Mouse (Mus musculus): ENCODE results near the gene Rtn1.

Gene Rtn1

DNA sequence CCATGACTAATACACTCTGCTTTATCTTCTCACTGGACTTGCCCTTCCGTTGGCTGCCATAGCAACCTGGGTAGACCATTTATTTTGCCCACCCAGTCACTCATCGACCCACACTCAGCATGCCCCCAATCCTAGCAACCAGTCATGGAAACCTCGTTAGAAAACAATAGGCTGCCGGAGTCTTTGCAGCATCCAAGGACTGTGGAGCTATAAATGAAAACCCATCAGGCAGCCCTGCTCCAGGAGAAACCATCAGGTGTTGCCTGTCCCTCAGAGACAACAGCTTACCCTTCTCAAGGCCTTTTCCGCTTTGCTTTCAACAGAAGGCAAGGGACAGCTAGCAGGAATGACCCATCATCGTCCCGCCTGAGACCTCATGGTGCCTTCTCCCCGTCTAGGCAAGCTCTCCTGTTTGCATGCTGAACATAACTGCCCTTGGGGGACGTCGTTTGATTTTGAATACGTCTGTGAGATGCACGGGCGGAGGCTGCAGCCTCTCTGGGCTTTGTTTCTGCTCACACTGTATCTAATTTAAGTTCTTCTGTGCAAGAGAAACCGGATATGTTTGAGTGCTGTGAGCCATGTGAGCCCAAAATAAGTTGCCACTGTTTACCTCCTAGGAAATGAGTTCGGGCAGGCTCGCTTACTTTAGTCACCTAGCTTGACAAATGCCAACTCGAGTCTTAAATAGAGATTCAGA lies 34.8 kb downstream of the Rtn1 start:
- DNase-seq (ENCODE audit: low spot score), result no peak

DNA sequence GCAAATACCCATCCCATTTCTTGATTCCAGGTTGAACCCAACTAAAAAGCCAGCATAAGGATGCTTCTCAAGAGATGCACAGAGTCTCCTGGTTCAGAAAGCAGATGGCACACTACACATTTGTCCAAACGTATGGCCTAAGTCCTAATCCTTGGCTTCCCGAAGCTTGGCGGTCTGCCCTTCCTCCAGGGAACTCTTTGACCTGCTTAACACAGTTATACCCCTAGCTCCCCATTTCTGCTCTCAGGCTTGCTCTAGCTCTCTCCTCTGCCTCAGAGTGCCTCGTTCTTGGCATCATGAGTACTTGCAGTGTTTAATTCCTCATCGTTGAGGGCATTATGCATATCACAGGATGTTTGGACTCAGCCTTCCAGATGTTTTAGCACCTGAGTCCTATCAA lies 38.8 kb downstream of the Rtn1 start:
- DNase-seq (ENCODE audit: low spot score), result no peak

DNA sequence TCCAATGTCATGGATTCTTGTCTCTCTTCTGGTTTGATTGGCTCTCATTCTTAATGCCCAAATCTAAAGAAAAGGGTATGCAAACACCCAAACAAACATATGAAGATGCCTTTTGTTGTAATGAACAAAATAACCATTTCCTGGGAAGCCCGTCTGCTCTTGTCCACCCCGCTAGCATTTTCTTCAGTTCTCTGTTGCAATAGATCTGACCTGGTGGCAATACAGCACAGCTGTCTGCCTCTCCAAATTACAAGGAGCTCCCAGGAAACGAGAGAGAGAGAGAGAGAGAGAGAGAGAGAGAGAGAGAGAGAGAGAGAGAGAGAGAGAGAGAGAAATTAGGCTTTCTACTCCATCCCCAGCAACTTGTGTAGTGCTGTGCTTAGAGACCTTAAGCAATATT lies 42.1 kb downstream of the Rtn1 start:
- no peak for DNase-seq (ENCODE audit: low spot score)

DNA sequence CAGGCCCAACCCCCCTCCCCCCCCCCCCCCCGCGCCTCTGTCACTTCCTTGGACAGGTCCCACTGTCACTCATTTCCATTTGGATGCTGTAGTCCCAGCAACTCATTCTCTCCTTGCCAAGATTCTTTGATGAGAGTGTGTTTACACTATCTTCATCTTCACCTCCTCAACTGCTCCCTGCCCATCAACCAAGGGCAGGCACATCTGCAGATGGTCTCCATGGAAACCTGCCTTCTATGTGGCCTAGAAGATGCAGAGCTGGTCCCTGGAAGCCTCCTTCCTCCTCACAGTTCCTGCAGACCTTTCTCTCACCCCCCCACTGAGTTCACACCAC lies 42.8 kb downstream of the Rtn1 start:
- no peak for DNase-seq (ENCODE audit: low spot score)

DNA sequence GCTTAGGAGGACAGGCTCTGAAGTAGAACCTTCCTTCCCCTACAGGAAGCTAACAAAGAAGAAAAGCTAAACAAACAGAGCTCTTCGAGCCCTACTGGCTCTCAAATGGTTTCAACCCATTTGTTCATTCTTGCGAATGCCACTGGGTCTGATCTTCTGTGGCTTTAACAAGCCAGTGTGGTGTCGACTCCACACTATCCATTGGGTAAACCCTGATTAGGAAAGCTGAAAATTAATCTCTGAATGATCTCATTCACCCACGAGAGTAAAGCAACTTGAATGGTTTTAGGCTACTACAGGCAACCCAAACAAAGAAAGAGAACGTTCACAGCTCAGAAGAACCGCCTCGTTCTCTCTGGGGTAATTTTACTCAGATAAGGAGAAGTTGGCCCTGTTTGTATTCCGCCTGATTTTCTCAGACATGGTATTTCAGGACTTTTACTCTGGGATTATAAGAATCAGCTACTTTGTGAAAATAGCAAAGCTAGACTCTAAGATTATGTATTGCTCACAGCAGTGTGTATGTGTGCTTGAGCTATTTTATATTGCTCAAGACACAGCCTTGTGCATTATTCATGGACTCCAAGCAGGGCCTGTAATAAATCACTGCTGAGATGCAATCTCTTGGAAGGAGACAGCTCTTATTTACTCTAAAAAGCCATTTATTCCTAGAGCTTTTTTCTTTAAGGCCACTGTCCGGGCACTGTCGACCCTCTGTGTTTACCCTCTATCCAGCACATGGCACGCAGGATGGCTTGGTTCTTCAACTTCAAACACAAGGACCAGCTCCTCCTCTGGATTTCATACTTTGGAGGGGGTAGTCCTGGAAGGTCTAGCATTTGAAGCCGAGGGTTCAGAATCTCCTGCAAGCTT lies 43.4 kb downstream of the Rtn1 start:
- DNase-seq (ENCODE audit: low spot score), result no peak

DNA sequence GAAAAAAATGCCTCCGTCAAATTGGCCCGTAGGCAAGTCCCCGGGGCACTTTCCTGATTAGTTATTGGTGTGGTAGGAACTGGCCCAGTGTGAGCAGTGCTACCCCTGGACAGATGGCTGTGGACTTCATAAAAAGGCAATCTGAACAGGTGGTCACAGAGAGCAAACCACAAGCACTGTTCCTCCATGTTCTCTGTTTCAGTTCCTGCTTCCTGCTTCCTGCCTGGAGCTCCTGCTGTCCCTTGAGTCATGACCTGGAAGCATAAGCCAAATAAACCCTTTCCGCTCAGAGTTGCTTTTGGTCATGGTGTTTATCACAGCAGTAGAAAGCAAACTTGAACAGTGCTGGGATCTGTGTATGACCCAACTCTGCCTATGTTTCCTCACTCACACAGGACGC lies 44.3 kb downstream of the Rtn1 start:
- DNase-seq (ENCODE audit: low spot score), result no peak

DNA sequence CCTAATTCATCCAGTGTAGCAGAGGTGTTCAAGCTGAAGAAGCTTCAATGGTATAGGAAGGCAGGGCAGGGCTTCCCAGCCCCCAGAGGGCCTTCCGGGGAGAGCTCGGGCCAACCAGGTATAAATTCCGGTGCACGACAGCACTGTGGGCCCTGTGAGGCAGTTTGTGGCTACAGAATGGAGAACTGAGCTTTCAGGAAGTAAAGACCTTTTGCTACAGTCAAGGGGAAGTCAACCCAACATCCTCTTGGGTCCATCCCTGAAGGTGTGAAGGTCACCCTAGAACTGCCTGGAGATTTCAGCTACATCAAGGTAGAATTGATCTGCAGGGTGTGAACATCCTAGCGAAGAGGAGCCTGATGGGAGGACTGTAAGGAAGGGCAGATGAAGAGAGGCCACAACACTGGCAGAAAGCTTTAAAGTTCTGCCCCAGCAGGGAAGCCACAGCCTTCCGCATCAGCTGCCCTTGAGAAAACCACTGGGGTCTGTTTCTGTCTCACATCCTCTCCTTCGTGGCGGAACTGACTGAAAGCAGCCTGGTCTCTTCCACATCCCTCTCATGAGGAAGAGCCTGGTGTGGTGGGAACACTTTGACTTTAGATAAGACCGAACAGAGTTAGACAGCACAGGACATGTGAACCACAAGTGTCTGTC lies 47.0 kb downstream of the Rtn1 start:
- no peak for DNase-seq (ENCODE audit: low spot score)

DNA sequence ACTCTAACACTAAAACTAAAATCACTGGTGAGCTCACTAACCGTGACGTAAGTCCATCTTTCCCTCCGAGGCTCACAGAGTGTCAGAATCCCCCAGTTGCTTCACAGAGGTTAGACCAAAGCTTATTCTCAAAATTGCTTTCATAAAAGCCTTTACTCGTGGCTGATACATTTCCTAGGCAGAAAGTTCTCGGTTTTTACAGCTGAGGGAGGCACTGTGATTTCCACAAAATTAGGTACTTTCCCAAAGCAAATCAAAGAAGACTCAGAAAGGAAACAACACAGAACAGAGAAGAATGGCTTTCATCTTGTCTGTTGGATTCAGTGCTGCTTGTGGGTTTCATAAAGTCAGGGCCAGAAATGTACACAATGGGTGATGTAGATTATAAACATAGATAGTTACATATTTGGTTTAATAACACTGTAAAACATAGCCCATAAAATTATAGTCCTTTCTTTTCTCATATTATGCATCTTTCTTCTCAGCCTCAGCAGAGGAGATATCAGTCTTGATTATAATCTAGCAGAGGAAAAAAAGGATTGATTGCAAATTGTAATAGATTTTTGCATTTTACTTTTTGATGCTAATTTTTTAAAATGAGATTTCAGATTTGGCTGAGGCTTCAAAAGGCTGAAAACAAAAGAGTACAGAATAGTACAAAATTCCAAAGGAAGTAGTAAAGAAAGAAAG lies 47.8 kb downstream of the Rtn1 start:
- DNase-seq (ENCODE audit: low spot score), result no peak

DNA sequence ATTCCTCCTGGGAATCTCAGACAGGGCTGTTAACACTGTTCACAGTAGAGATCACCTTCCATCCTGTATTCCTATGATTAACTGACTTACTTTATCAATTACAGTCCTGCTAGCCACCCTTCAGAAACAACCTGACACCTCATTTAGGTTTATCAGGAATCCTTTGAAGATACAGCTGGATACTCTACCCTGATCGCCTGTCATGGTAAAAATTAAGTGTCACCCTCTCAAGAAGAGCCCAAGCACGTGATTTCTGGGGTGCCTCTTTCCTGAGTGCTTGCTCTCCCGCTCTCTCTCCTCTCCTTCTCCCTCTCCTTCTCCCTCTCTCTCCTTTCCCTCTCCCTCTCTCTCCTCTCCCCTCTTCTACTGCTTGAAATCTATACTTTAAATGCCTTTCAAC lies 49.0 kb downstream of the Rtn1 start:
- DNase-seq (ENCODE audit: low spot score), result no peak

DNA sequence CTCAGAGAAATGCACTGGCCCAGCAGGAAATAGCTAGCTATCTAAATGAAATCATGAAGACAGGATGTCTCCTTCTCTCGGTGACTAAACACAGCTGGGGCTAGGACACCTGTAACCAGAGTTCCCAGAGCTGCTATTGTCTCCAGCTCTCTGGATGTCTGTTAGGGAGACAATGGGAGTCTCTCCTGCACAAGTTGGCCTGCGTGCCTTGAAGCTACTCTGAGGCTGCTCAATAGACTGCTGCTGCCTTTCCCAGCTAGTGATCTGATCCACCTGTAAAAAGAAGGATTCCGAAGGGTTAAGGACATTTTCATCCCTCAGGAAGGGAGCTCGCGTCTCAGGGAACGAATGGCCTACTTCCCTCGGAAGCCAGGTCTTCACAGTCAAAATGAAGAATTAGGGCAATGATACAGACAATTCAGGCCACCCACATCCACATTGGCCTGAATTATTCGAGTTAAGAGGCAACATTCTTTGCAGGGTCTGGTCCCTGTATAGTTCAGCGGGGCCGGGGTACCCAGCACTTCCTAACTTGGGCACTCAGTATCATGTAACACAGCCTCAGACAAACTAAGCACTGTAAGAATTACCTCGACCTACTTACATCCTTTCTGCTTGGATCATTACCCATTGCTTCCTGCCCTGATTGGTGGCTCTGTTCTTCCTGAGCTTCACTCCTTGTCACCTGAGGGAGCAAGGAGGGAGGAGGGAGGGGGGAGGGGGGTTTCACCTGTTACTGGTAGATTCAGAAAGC lies 51.0 kb downstream of the Rtn1 start:
- DNase-seq (ENCODE audit: low spot score), result no peak

DNA sequence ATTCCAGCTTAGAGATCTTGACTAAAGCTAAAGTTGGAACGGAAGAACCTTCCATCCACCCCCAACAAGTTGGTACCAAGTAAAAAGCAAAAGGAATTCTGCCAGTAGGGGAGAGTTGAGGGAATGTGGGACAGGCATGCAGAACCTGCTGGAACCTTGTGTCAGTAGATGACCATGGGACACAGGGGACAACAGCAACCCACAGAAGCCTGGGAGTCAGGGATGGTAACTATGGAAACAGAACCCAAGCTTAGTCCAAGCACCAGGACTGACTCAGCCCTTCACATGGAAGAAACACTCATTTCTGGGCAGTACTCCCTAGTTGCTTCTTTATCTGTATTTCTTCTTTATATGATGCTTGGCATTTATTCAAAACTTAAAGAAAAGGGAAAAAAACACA lies 54.6 kb downstream of the Rtn1 start:
- no peak for DNase-seq (ENCODE audit: low spot score)

DNA sequence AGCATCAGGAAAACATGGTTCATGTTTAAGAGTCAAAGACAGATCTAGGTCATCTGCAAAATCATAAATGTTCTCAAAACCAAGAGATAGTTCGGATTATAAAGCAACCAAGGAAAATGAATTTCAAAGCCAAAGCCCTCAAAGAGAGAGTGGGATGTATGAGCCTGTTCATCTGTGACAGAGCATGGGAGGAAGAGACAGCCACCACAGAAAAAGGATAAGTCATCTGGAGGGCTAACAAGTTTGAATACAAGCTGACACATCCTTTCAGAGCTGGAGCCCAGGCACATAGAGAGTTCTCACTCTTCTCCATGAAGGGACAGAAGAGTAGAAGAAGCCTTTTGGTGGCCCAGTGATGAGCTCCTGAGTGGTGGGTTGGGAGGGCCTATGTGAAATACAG lies 55.3 kb downstream of the Rtn1 start:
- no peak for DNase-seq (ENCODE audit: low spot score)

DNA sequence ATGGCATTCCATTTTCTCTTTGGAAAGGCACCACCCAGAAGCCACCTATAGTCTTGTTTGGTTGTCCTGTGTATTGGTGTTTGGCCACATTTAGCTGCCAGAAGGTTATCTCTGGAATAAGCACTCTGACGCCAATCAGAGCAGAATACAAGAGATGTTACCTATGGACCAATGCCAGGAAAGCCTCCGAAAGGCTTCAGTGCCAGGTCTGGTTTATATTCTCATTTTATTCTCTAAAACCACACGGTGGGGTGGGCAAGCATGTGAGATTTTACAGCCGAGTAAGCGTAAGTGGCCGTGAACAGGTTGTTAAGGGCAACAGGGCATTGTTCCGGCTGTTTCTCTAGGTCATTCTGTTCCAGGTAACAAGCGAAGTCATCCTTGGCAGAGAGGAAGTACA lies 60.3 kb downstream of the Rtn1 start:
- no peak for DNase-seq (ENCODE audit: low spot score)

DNA sequence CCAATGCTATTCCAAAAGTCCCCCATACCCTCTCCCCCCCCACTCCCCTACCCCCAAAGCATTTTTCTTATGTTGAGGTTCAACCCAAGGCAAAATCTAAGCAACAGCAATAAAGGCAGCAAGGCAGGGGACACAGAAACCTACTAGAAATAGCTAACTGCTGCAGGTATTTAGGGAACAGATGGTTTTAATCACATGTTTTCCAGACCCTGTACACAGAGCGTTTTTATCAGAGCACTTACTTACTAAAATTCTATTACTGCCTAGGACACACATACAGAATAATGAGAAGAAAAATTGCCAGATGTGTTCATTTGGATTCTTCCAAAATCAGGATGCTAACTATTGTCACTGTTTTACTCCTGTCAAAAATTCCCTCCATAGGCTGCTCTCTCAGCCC lies 61.7 kb downstream of the Rtn1 start:
- no peak for DNase-seq (ENCODE audit: low spot score)

DNA sequence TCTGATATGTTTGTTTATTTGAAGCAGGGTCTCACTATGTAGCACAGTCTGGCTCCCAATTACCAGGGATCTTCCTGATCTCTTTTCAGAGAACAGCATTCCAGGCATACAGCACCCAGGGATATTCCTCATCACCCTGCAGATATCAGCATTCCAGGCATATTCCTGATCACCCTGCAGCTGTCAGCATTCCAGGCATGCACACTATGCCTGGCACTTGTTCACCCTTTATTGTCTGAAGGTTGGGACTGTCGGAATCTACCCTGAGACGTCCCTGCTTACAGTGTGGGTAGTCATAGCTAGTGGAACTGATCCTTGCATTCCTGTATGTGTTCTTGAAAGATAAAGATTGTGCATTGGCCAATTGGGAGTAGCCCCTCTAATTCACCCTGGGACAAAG lies 65.2 kb downstream of the Rtn1 start:
- DNase-seq (ENCODE audit: low spot score), result no peak

DNA sequence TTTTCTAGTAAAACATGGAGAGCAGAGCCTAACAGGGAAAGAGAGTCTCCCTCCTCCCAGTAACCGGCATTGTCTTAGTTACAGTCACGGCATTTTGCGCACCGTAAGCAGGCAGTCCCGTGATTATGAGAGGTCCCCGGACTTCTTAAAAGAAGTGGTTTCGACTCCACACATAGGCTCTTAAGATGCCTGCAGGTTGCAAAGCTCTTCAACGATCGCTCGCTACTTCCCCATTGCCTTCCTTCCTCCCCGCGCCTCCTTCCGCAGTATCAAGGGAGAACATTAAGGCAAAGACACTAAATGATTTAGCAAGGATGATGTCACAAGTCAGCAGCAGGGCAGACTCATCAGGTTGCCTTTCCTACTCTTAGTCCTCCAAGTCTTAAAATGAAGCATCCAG lies 72.8 kb downstream of the Rtn1 start:
- no peak for DNase-seq (ENCODE audit: low spot score)

DNA sequence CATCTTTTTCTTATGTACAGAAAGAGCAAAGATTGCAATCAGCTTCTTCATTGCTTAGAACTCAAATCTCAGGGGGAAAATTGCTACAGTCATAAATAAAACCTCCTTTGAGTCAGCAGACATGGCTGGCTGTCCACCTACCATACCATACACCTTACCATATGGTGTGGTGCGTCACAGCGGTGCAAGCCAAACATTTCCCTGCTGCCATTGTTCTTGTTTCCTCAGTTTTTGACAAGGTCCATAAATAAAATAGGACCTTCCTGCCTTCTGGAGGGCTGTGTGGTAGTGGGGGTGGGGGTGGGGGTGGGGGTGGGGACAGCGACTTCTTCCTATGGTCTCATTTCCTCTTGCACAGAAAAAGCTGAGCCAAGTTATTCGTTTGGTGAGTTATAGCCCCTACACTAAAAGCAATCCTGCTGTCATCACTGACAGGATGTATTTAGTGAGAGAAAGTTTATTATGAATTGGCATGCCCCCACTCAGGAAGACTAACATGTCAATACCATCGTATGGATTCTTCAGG lies 76.3 kb downstream of the Rtn1 start:
- DNase-seq (ENCODE audit: low spot score), result no peak

DNA sequence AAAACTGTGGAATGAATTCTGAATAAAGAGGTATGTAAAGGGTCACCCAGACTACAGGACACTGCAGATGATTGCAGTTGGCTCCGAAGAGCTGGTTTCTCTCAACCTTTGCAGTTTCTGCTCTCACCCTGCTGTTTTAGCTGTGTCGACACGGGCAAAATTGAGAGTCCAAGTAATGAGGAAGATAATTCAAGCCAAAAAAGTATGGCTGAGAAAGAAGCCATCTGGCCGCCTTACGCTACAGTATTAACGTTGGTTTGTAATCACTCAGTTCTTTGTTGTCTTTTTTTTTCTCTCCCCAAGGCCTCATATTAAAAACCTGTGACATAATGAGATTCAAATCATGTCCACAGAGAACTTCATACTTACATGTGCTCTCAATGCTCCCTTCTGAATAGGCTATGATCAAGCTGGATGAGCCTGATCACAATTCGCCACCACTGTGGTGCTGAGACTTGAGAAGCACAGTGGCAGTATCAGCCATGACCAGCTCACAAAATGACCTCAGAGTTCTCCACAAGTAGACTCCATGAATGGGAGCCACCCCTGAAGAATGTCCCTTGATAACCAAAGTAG lies 76.9 kb downstream of the Rtn1 start:
- no peak for DNase-seq (ENCODE audit: low spot score)

DNA sequence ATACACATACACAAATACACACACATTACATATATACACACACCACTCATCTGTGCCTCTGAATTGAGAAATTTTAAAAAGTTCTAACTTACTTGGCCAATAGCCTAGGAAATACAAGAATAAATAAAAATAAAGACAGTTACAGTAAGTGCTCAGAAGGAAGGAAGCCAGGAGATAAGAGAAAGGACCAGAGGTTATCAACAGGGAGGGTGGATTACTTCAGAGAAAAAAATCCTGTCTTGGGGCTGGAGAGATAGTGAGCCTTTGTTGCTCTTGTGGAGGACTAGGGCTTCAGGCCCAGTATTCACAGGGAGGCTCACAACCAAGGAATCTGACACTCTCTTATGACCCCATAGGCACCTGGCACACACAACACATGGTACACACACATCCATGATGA lies 82.8 kb downstream of the Rtn1 start:
- no peak for DNase-seq (ENCODE audit: low spot score)

DNA sequence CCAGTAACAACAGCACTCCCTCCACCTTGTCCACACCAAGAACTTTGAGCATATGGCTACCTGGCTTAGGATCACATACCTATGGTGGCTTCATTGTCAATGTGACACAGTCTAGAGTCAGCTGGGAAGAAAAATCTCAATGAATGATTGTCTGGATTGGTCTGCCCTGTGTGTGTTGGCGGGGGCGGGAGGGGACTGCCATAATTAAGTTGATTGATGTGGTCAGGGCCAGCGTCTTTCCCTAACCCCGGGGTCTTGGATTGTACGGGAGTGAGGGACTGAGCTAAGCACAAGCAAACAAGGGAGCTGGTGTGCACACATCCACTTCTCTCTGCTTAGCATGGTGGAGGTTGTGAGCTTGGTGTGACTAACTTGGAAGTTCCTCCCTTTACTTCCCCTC lies 83.8 kb downstream of the Rtn1 start:
- DNase-seq (ENCODE audit: low spot score), result no peak

DNA sequence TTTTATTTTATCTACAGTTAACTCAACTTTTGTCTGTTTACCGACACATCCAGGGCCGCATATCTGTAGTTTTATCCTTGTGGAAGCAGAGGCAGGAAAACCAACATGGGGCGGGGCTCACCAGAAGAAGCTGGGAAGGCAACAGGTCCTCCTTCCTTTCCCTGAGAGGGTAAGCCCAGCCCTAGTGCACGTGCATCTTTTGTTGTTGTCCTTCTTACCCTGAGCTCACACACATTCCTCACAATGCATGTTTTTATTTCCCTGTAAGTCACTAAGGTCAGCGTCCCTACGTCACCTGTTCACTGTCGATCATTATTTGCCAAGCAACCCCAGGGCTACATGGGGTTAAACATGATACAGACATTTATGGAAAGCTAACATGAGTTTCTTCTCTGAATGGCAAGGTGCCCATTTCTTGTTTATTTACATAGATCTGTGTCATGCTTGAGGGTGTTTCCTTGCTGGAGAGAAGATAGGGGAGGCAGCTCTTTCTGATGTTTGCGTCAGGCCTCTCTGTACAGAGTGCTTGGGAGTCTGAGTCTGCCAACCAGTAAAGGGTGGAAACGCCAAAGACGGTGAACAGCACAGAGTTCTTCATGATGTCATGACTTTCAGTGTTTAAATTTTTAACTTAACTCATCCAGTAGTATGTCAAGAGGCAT lies 84.5 kb downstream of the Rtn1 start:
- DNase-seq (ENCODE audit: low spot score), result peak; percentile 3
